Mouse (Mus musculus): ENCODE results near the gene Olfr15.

DNA sequence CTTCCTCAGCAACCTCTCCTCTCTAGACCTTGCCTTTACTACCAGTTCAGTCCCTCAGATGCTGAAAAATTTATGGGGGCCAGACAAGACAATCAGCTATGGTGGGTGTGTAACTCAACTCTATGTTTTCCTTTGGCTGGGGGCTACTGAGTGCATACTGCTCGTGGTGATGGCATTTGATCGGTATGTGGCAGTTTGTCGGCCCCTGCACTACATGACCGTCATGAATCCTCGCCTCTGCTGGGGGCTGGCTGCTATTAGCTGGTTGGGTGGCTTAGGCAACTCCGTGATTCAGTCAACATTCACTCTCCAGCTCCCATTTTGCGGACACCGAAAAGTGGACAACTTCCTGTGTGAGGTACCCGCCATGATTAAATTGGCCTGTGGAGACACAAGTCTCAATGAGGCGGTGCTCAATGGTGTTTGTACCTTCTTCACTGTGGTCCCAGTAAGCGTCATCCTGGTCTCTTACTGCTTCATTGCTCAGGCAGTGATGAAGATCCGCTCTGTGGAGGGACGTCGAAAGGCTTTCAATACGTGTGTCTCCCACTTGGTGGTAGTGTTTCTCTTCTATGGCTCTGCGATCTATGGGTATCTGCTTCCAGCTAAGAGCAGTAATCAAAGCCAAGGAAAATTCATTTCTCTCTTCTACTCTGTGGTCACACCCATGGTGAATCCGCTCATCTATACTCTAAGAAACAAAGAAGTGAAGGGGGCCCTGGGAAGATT is 8.6 kb downstream of the Olfr15 start:
- TF ChIP-seq CTCF (IDR thresholded peaks at IDR 0.05; ENCODE audit: control insufficient read depth, insufficient read depth, low read length): peak; percentile 34; the same call in 1 of the 2 replicates
- no peak for TF ChIP-seq POLR2A (IDR thresholded peaks at IDR 0.05; ENCODE audit: borderline replicate concordance, control insufficient read depth, low read depth, low read length)

All from bone marrow, adult 2 months (tissue).